Mouse (Mus musculus) gastrocnemius, postnatal 14 days (tissue): Measurements from ENCODE around the gene Gstm5. TPM values are rescaled to one million over a fixed set of nuclear protein-coding genes. Genes with fewer than 3 reads are reported as not detected.
"Not testable (repeated sequence)": the region's sequence is repeated elsewhere in the genome, so short reads cannot be mapped to it uniquely, and the experiment has no call there.

Source experiments
- DNase-seq: peaks from one replicate; pipeline ENCODE4 v3.0.0; 2021; ENCODE audit warnings: mixed read lengths
- intact Hi-C: fragments of 180-260 bp; cut with DNase I; formaldehyde crosslinking; loops from one replicate; pipeline ENCODE4 v1.15.1; 2025; ENCODE audit warnings: low total_unique reads
- long read RNA-seq, 2 experiments: library from polyadenylated mRNA; stranded (forward); transcript quantifications; one replicate each; pipeline ENCODE4 v2.0.0; 2021
- total RNA-seq, 2 experiments: library from RNA; stranded (reverse); gene quantifications; 2 replicates each; pipeline ENCODE4 v1.2.3; 2021

Gene Gstm5
- 10 to 100 TPM; 58.5 to 60.1 TPM for total RNA-seq
- long read RNA-seq, experiment 1, transcript Gstm5-201 (8 exons, 945 nt), result major isoform, 37 of 39 reads
- long read RNA-seq, experiment 1, partial matches to known transcripts, result 0 of 39 reads
- long read RNA-seq, experiment 1, other reads (novel, unspliced or antisense), result 1 of 39 reads
- long read RNA-seq, experiment 2, transcript Gstm5-201 (8 exons, 945 nt), result major isoform, 30 of 32 reads
- long read RNA-seq, experiment 2, partial matches to known transcripts, result 0 of 32 reads
- long read RNA-seq, experiment 2, other reads (novel, unspliced or antisense), result 2 of 32 reads

DNA sequence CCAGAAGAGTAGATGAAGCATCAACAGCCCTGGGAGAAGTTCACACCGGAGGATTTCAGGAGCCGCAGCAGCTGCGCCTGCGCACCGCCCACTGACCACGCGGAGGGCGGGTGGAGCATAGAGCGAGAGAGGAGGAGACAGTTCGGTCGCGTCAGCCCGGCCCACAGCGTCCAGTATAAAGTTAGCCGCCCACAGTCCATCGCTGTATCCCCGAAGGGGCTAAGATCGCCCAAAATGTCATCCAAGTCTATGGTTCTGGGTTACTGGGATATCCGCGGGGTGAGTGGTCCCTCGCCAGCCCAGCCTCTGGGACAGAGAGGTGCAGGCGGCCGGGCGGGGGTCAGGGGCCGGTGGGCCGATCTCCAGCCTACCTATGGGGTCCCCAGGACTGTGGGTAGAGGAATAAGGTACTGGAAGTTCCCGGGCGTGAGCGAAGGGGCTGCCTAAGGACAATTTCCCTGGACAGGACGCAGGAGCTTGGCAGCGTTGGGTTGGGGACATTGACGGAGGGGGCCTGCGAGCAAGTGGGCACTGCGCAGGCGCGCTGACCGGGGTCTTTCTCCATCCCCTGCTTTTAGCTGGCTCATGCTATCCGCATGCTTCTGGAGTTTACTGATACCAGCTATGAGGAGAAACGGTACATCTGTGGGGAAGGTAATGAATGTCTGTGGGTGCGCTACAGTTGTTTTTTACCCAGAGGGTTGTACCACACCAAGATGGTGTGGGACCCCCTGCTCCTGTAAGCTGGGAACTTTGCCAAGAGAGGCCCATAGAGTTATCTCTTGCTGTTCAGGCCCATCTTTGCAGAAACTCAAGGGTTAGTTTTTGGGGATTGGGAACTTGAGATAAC is at the start of gene Gstm5:
Gene Gstm5, plus strand, starts transcription at position 102 of the 850 bp plus-strand sequence.
- peak; percentile 89 for DNase-seq
- intact Hi-C loops, result loop anchor here (5.0 kb wide), 1 partner anchor 931 kb away; no protein-coding TSS in a partner anchor

DNA sequence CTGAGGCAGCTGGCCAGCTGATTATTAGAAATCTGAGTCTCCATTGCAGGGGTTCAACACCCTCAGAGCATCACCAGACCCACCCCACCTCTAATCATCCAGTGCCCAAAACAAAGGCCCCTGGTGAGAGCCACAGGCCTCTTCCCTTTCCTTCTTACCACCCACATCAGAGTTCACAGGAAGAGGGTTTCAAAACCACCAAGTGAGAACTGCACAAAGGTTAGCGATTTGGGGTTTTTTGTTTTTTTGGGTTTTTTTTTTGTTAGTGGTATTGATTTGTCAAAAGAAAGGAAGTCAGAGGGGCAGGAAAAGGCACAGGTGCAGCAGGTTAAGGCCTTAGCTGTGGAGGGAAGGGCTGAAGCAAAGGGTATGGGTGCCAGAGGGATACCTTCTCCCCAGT is 49.4 kb upstream of the Gstm5 start:
- intact Hi-C loops, result no loop called here
- no peak for DNase-seq

DNA sequence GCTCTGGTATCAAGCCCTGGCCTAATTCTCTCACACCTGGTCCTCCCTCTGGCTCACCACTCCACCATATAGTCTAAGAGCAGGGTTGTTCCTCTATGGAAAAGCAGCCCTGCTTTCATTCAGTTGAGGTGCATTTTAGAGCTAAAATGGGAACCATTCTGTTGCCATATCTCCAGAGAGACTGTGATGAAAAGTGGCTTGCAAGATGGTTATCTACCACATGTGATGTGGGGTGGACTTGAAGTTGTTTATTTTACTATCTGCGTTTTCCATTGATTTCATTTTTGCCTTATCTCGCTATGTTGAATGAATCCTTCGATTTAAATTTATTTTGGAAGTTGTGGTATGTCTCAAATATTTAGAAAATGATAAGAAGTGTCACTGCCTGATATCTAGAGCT is 48.8 kb upstream of the Gstm5 start:
- intact Hi-C loops, result no loop called here

DNA sequence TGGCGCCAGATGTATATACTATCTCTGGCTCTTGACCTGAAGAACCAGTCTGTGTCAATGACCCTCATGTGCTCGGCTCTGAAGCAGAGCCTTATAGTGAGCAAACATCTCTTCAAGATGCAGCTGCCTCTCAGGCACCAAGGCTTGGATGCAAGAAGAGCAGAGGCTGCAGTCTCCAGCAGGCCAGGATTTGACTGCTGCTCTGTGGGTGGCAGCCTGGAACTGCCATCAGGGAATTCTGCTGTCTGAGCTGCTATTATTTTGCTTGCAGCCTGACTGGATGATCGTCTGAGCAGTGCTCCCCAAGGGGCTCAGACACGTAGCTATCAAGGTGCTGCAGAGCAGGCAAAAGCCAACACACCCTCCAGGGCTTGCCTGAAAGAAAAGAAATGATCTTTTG is 47.5 kb upstream of the Gstm5 start:
- no peak for DNase-seq
- intact Hi-C loops, result no loop called here

More for the DNA sequence above, 48.8 kb upstream of the Gstm5 start:
- no peak for DNase-seq

DNA sequence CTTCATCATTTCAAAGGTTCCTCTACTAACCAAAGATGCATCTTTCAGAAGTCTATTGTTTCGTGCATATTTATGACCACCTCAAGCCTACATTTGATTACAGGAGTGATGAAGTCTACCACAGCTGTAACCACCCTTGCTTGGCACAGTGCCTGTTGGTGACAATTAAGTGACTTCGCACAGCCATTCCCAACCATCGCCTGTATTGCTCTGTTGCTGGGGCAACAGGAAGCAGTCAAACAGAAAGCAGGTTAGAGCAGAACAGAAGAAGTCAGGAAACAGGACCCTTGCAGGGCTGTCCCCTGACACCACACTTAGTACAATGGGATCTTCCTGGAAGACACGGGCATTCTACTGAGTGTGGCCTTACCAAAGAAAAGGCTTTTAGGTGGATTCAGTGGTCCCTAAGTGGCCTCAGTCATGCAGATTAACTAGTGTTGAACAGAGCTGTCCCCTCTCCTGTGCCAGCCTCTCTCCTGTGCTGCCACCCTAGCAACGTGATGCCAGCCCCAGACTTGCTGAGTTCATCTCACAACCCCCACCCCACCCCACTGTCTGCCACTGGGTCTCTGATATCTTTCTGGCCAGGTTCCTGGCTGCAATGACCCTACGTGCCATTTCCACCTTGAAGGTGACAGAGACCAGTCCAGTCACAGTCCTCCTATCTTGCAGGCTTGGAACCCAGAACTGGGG is 46.5 kb upstream of the Gstm5 start:
- DNase-seq, result no peak
- intact Hi-C loops, result no loop called here

DNA sequence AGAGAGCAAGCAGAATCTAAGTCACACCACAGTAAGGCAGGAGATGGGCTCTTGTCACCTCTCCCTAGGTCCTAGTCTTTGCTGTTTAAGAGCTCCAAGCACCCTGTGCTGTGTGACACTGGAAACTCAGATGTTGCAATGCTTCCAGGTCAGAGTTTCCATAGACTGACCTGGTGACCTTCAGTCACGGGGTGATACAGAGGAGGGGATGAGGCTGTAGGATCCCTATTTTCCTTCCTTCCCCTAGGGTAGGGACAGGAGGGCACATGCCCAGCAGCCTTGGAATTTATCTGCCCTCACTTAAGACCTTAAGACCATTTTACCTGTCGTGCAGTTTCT is 46.0 kb upstream of the Gstm5 start:
- DNase-seq, result no peak
- intact Hi-C loops, result no loop called here

DNA sequence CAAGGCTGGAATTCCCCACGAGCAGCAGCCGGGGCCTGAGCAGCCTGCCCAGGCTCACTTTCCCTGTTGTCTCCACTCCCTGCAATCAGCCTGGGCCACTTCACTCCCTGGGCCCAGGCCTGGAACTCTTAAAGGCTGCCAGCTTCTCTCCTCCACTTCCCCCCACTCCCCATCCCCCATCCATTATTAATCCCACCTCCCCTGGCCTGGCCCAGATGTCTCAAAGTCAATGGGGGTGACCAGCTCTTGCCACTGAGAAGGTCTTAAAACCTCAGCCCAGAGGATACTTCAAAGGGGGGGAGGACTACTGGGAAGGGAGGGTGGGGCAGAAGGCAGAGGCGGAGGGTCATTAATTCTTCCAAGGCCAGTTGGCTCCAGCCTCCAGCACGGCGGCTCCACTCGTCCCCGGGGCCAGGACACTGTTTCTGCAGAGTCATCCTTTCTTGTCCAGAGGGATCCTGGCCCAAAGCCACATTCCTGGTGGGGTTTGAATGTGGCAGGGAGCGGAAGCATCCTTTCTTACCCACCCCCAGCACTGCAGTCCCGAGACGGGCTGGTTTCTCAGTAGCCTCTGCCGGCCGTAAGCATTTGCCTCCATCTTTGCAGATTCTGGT is 45.1 kb upstream of the Gstm5 start:
- intact Hi-C loops, result no loop called here

DNA sequence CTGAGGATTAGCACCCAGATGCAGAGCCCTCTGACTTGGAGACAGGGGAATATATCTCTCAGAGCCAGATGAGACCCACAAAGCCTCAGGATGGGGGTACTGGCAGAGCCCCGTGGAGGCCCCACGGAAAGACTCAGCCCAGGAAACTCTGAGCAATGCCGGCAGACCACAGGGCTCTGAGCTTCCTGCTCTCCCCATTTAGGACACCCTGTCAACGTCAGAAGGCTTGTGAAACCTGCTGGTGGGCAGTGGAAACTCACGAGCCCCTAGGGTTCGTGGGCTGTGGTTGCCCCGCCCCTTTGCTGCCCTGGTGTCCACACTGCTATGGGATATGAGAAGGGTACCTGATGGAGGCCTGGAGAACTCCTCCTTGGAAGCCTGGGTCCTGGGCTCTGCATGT is 42.8 kb upstream of the Gstm5 start:
- intact Hi-C loops, result no loop called here
- no peak for DNase-seq

More for the DNA sequence above, 45.1 kb upstream of the Gstm5 start:
- DNase-seq, result peak; percentile 84

DNA sequence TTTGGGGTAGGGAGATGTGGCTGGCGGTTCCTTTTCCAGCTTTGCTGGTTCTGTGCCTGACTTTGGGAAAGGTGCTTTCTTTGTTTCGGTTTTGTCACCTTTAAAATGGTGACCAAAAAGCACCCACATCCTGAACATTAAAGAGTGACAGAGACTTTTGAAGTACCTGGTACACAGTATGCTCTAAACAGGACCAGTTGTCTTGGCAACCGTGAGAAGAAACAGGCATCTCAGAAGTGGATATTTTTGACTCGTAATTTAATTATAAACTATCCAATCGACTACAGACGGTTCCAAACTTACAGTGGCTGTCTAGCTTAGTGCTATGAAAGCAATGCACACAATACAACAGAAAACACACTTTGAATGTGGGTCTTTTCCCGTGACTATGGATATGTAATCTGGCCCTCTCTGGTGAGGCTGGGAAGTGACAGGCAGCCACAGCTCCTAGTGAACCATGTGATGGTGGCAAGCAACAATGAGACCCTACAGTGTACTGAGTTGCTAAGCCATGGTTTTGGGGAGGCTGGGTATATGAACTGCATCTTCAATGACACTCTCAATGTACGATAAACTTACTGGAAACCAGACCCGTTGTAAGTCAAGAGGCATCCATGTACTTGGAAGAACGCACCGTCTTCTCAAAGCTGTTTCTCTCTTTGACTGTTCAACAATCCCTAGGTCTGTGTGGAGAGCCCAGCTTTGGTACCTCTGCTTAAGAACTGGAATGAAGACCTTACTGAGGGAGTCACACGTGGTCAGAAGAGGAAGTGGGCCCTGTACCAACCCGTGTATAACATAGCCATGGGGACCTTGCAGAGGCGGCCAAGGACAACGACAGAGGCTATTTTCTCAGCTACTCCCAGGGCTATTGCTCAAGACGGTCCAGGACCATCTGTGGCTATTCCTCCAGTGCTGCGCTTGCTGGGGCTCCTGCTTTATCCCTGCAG is 42.1 kb upstream of the Gstm5 start:
- no peak for DNase-seq
- intact Hi-C loops, result no loop called here

DNA sequence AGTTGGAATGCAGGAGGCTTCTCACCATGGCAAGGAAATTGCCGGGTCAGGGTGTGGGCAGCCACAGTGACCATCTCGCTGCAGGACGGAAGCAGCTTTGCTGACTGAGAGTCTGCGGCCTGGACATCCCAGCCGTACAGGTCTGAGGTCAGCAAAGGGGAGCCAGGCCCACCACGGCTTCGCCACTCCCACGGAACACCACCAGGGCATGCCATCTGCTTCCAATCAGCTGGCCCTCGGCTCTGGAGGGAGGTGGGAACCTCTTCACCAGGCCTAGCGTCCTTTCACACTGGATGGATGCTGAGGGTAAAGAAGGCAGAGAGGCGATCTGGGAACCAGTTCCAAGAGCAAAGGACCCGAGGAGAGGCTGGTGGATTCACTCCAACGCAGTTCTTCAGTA is 40.3 kb upstream of the Gstm5 start:
- DNase-seq, result no peak
- intact Hi-C loops, result loop anchor here (5.0 kb wide), 1 partner anchor 98 kb away; no protein-coding TSS in a partner anchor

DNA sequence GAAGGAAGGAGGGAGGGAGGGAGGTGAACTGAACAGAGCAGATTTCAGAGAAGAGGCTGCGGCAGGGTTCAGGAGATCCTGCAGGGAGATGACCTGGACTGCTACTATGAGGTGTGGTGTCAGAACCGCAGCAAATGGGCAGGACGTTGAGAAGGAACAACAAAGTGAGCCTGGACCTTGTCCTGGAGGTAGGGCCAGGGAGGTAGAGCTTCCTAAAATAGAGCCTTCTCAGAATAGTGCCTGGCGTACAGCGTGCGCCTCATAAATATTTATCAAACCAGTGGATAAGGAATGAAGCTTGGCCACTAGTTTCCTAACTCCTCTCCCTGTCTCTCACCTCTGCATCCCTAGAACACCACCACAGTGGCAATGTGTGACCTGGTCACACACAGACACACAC is 38.0 kb upstream of the Gstm5 start:
- no peak for DNase-seq
- intact Hi-C loops, result loop anchor here (5.0 kb wide), 1 partner anchor 100 kb away; no protein-coding TSS in a partner anchor

DNA sequence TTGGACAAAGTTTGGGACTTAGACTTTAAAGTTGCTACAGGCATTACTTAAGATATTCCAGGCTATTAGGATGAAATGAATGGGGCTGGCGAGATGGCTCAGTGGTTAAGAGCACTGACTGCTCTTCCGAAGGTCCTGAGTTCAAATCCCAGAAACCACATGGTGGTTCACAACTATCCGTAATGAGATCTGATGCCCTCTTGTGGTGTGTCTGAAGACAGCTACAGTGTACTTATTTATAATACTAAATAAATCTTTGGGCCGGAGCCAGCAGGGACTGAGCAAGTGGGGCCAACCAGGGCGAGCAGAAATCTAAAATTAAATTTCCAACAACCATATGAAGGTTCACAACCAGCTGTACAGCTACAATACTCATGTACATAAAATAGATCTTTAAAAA is 34.1 kb upstream of the Gstm5 start:
- intact Hi-C loops, DNase-seq: not testable (repeated sequence)

DNA sequence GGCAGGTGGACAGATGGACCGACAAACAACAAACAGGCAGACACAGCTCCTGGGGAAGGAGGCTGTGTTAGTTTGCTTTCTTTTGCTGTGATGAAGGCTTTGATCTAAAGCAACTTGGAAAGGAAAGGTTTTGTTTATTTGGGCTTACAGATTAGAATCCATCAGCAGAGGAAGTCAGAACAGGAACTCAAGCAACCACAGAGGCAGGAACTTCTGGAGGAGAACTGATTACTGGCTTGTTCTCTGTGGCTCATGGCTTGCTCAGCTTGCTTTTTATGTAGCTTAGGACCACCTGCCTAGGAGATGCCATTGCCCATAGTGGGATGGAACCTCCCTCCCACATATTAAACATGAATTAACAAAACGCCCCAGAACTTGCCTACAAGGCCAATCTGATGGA is 33.1 kb upstream of the Gstm5 start:
- no peak for DNase-seq
- intact Hi-C loops, result loop anchor here (2.0 kb wide), 1 partner anchor 164 kb away; no protein-coding TSS in a partner anchor

DNA sequence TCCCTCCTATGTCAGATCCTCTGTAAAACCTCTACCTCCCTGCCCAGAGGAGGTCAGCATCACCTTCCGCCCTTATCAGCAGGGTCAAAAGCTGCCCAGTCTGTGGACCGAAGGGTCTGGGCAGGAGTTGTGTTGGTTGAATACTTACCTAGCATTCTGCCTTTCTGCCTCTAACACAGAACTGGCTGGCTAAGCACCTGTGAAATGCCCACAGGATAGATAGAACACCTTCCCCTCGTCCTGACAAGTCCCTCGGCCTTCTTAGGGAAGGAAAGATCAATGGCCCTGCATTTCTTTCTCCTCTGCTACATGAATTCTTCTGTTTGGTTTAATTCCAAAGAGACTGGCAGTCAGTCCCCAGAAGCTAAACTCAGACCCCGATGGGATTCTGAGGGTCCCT is 32.1 kb upstream of the Gstm5 start:
- intact Hi-C loops, result loop anchor here (2.0 kb wide), 1 partner anchor 165 kb away; no protein-coding TSS in a partner anchor
- no peak for DNase-seq

DNA sequence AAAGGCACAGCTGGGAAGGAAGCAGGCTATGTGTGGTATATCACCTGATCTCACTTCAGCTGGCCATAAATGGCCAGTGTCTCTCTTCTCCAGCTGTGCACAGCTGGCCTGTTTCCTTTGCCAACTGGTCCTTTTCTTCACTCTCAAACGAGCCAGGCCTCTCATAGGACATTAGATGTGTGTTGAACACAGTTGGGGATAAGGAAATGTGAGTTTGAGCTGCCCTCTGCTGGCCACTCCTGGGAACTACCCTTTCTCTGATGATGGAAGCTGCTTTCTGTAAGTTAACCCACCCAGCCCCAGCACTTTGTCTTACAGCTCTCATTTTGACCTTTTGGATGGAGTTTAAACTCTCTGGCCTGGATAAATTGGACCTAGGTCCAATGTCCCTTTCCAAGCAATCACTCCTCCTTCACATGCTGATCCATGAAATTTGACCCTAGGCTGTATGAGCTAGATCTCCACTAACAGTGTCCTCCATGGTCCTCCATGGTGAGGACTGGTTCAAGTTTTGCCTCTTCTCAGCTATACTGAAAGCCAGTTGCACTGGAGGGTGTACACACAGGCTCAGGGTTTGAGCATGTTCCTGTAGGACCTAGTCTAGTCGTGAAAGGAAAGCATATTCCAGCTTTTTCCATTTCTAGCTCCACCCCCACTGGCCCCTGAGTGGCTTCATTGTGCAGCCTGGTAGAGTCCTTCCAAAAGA is 31.6 kb upstream of the Gstm5 start:
- intact Hi-C loops, result loop anchor here (2.0 kb wide), 1 partner anchor 165 kb away; no protein-coding TSS in a partner anchor
- DNase-seq, result peak; percentile 80

DNA sequence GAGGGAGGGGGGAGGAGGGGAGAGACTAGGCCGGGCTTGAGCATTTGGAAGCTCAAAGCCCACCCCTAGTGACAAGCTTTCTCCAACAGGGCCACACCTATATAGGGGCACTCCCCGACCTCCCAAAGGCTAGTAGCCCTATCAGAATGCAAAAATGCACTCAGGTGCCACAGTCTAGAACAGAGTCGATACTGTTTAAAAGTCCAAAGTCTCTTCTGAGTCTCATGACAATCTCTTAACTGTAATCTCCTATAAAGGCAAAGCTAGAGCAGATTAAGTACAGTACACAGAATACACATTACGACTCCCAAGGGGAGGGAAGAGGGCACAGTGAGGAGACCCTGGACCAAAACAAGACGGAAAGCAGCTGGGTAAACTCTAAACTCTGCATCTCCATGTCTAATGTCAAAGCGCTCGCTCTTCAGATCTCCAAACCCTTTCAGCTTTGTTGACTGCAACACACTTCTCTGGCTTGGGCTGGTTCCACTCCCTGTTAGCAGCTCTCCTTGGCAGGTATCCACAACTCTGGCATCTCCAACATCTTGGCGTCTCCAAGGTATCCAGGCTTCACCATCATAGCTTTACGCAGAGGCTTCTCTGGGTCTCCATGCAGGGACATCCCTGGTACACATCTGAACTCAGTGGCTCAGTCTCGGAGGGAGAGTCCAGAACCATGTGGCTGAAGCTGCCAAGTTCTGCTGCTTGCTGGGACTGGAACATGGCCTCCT is 30.1 kb upstream of the Gstm5 start:
- no peak for DNase-seq
- intact Hi-C loops, result loop anchor here (5.0 kb wide), 1 partner anchor 197 kb away; no protein-coding TSS in a partner anchor

DNA sequence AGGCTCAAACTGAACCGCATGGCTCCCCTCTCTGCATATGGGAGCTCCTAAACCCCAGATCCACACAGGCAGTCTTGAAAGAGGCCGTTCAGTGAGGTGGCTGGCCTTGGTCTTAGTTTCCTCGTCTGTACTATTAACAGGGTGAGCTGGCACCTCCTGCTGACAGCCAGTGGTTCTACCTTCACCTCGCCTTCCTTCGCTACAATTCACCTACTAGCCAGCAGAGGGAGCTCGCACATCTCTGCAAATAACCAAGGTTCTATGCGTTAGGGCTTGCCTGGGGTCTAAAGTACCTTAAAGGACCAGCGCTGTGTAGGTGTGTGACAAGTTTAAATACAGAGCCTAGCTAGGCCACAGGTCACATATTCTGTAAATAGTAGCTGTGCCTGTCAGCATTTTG is 28.5 kb upstream of the Gstm5 start:
- peak; percentile 79 for DNase-seq
- intact Hi-C loops, result loop anchor here (5.0 kb wide), 1 partner anchor 195 kb away; no protein-coding TSS in a partner anchor
